Mouse (Mus musculus) CD4-positive naive resting alpha-beta T cell, adult 57 days (primary cell): Measurements from ENCODE around the gene Ehbp1. TPM values are rescaled to one million over a fixed set of nuclear protein-coding genes. Genes with fewer than 3 reads are reported as not detected.

Source experiments
- total RNA-seq: library from RNA; stranded (reverse); gene quantifications from one replicate; pipeline ENCODE4 v1.2.4, GENCODE M21; 2023

Gene Ehbp1
- 6.8 TPM for total RNA-seq

DNA sequence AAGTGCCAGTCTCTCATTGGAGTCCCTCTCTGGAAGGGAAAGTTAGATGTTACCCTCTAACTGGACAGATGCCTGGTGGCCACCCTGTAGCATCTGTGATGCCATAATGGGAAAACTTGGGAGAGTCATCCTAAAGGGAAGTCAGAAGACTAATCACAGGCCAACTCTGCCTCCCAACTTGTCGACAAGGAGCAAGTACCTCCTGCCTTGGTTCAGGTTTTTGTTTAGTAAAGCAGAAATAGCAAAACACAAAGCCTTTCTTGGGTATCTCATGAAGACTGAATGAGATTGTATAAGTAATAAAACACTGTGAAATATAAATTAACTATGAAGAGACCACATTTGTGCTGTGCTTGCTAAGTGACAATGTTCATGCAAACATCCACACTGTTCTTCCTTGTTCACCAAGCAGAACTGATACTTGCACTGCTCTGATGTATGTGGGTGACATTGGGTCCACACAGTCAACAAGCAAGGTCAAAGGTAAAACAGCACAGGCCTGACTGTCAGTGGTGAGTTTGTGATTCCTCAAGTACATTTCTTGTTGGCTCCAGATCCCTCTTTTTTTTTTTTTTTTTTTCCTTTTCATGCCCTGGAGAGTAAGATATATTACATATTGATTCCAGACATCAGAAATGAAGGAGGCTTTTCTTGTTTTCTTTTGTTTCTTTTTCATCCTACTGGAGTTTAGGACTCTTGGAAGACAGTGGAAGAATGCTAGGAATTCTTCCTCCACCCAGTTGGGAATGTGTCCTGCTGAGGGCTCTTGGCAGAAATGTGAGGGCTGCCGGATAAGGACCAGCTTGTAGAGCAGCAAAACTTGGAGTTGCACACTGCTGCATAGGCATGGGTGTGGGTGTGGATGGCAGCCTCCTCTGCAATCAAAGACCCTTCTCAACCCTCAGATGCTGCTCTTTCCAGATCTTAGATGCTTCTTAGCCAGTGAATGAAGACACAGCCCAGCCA is at the start of gene Ehbp1:
TSS of gene Ehbp1 (minus strand) at position 51 of the 966 bp plus-strand sequence.

DNA sequence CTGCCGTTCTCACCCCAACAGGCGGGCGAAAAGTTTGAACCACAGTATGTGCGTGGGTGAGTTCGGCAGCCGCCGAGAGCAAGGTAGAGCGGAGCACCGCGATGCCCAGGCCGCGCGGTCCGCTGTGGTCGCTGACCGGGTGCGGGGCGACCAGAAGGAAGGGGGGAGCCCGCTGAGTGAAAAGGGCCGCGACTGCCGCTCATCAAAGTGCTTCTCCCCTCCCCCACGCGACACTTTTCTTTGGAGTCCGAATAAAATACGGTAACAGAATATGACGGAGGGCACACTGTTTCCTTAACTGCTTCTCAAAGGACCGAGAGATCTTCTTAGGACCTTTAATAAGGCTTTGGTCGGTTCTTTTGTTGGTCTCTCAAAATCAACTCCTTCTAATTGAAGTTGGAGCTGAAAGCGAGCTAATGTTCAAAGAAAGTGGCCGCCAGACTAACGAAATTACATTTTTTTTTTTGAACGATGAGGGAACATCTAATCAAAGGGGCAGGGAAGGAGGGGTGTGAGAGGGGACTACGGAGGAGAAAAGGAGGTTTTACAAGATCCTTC is 339.2 kb downstream of the Ehbp1 start, which contains the start of gene Otx1:
TSS of gene Otx1 (minus strand) at position 115 of the 558 bp plus-strand sequence.

Other genes with a start within 250 kb of the Ehbp1 start
- gene Tmem17, start 169.8 kb upstream of the Ehbp1 start, total RNA-seq = not detected